Mouse (Mus musculus) adrenal gland, adult 2 months (tissue): ENCODE measurements at regions not wholly inside any gene's neighbourhood (a gene's known extent, or its start where the extent isn't known, plus 50 kb on each side); places are given as distances from the start of the nearest gene placed in this dataset.
"Not testable (repeated sequence)": the region's sequence is repeated elsewhere in the genome, so short reads cannot be mapped to it uniquely, and the experiment has no call there.

ENCODE experiments used
- DNase-seq: peaks from one replicate; pipeline ENCODE4 v3.0.0; 2021

DNA sequence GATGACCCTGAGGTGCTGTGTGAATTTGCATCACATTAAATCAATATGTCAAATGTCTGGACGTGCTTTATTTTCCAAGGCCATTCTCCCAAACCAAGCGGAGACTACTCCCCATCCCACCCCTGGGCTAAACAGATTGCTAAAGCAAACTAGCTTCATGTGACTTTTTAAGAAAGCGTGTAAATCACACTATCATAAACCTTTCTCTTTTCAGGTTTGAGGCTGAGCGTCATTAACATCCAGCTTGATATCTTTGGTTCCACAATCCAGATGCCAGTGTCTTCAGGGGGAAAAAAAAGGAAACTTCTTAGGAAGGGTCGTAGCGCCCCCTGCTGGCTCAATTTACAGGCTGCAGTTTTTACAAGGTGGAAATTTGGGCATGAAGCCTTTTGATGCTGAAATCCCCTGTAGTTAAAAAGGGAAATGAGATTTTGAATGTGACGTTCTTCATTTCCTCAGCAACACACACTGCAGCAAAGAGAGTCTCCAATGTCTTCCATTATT is 105.1 kb upstream of the Nt5e start:
- DNase-seq = peak; percentile 21

DNA sequence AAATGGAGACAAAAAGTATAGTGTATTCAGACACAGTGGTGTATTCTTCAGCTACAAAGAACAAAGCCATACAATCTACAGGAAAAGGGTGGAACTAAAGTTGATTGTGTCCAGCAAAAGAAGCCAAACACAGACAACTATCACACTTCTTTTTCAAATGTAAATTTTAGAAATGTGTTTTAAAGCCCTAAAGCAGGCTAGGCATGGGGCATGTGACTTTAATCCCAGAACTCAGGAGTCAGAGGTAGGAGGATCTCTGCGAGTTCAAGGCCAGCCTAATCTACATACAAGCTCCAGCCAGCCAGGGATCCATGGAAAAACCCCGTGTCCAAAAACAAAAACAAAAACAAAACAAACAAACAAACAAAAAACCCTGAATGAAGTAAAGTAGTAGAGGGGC is 89.9 kb upstream of the Nt5e start:
- no peak for DNase-seq

DNA sequence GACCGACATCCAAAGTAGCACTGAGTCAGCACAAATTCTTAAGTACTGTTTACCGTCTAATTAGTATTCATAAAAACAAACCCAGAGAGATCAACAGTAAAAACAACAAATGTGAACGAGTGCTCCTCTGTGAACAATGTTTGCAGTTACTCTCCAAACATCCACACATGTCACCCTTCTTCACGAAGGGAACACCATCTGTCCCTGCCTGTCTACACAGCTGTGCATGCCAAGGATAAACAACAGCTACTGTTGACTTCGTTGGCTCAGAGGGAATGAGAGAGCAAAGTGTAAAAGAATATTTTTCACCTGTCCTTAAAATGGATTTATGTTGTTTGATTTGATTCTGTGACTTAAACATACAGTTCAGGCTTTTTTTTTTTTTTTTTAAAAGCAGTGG is 88.7 kb upstream of the Nt5e start:
- DNase-seq = no peak

DNA sequence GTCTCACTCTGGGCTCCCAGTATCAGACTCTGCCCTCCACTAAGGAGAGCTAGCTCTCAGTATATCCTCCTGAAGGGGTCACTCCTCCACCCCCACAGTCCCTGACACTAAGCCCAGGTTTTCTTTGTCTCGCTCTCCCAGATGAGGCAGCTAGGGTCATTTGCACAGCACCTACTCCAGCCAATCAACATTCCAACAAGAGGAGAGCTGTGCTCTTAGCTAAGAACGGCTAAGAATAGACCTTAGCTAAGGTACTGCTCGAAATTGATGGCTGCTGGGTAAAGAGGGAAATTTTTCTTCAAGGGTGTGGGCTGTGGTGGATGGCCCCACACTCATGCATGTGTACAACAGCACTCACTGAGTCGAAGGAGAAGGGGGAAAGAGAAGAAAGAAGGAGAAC is 86.3 kb upstream of the Nt5e start:
- no peak for DNase-seq

DNA sequence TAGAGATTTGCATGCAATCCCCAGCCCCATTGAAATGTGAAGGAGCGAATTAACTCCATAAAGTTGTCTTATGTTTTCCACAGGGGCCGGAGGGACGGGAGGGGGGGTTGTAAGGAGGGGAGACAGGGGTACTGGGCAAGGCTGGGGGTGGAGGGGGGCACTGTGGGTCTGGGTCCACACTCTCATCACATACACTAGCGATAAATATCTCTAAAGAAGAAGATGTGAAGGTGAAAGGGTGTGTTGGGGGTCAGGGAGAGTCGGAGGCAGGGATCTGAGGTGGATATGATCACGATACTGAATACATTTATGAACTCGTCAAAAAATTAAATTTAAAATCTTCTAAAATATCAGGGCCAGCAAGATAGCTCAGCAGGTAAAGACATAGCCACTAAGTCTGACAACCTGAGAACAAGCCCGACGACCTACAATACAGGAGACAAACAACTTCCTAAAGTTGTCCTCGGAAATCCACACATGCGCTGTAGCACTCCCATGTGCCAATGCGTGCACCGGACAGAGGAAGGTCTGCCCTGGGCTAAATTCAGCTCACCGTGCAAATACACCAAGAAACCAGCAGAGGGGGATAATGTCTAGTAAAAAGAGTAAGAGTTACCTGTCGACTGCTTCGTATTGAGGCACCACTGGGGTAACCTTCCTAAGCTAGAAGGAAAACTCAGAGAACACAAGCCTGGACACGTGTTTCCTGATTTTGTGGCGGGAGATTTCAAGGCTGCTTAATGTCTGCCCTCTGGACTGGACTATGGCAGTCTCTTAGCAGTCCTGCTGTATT is 85.6 kb upstream of the Nt5e start:
- DNase-seq = peak; percentile 88

DNA sequence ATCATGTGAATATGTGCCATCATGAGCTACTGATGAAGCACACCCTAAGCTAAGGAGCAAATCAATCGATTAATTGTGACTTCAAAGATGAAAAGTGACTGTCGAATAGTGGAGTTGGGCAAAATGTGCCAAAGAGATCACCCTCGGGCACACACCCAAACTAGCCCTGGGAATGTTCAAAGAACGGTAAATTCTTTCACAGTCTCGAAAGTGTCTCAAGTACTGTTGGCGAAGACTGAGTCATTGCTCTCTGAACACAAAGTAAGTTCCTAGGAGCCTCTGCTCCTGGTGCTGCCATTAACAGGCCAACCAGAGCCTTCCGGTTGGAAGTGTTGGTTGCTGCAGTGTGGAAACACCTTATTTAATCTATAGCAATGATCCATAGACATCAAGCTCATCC is 84.5 kb upstream of the Nt5e start:
- DNase-seq = no peak

DNA sequence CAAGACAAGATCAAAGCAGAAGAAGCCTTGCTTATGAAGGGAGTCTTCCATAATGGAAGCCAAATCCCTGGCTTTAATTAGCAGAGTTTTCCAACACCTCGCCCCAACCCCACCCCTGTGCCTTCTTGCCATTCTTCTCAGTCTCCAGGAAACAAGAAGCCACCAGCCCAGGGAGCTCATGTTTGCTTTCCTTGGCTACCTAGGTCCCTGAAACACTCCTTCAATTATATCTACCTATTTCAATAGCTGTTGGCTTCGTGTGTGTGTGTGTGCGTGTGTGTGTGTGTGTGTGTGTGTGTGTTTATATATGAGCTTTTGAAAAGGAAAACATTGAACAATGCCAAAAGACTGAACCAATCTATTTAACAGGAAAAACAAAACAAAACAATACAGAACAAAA is 82.5 kb upstream of the Nt5e start:
- DNase-seq = no peak

DNA sequence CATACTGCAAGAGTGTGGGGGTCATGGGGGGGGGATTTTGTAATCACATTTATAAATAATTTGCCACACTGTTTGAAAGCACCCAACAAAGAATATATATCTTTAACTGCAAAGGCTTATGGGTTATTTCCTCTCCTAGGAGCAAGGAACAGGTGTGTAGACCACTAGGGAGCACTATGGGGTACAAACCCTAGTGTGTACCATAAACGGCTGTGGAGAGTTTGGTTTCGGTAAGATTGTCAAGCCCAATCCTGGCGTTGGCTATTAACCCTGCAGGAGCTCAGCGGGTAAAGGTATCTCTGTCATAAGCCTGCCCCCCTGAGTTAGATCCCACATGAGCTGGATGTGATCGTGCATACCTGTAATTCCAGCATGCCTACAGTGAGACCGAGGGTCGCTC is 71.0 kb upstream of the Nt5e start:
- no peak for DNase-seq

DNA sequence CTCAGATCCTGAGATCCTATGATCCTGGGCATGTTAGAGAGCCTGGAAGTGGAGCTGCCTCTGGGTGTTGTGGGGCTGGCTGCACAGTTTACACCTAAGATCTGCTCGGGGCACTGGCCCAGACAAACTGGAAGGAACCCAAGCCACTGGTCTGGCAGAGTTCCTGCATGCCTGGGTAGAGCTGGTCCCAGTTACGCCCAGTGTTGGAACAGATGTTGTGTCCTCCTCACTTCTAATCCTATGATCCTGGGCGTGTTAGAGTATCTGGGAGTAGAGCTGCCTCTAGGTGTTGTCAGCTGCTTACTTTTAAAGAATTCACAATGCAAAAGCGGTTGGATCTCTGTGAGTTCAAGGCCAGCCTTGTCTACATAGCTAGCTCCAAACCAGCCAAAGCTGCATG is 67.4 kb upstream of the Nt5e start:
- peak; percentile 35 for DNase-seq

DNA sequence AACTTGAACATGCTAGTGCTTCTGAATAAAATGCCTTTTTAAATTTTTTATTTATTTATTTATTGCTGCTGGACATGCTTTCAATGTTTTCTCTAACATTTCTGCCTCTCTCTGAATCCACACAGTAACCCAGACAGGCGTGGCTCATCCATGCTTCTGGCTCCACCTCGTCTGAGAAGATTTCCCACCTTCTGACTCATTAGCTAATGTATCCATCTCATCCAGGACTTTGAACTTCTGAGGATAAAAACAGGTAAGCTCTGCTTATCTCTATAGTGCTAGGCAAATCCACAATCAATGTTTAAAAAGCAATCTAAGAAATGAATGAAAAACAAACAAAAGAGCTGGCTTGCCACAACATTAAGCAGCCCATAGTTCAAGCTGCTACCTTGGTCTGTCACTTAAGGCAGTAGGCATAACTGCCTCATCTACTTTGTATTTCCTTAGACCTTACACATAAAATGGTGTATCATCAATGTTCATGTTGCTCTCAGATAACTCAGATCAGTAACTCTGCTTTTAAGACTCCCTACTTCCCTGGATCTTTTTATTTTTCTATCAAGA is 66.8 kb upstream of the Nt5e start:
- no peak for DNase-seq

DNA sequence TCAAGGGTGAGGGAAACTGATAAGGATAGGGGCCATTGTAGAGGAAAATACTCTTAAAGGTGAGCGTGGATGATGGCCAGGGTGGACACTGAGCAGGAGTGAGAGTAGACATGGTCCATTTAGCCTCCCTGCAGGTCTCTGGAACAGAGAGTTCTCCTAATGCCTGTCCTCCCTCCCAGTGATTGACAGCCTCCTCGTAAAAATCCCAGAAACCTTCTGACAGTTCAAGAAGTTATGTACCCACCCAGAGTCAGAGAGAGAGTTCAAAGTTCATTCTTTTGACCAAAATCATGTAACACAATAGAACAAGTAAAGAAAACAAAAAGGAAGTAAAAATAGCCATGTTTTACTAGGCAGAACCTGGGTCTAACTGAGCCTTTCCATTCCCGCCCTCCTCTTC is 64.5 kb upstream of the Nt5e start:
- DNase-seq = no peak

DNA sequence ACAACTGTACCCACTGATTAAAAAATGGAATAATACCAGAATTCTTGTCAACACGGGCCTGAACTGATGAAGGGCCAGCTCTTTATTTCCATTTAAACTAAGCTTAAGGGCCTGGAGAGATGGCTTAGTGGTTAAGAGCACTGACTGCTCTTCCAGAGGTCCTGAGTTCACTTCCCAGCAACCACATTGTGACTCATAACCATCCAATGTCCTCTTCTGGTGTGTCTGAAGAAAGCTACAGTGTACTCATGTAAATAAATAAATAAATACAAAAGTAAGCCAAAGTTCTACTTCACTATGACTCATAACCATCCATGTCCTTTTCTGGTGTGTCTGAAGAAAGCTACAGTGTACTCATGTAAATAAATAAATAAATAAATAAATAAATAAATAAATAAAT is 60.7 kb upstream of the Nt5e start:
- DNase-seq = not testable (repeated sequence)

DNA sequence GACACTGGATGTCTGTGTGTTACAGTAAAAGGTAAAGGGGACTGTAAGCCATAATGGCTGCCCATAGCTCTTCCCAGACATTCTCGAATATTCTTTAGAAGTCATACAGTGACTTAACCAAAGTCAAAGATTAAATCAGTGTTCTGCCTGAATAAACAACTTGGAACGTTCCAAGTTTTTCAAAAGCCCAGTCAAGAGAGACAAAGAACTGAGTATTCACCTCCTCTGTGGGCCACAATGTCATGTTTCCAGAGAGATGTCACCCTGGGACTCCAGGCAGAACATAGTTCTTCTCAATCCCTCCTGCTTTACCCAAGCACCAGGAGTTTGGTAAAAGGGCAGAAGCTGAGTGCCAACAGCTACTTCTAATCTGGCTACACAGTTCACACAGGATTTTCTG is 58.2 kb upstream of the Nt5e start:
- DNase-seq = no peak

DNA sequence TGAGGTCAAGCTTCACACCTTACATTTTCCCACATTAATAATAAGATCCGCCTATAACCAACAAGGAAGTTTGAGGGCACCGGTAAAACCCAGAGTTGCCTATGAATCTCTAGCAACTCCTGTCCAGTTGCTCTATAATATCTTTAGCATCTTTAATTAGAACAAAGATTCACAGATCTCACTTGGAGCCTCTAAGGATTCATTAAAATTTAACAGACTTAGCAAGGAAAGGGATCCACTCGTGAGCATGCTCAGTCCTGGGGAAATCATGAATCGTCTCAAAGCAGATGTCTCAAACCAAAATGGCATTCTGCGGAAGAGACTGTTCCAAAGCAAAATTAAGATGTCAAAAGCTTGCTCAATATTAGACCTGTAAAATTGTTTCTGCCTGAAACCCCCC is 57.8 kb upstream of the Nt5e start:
- no peak for DNase-seq

DNA sequence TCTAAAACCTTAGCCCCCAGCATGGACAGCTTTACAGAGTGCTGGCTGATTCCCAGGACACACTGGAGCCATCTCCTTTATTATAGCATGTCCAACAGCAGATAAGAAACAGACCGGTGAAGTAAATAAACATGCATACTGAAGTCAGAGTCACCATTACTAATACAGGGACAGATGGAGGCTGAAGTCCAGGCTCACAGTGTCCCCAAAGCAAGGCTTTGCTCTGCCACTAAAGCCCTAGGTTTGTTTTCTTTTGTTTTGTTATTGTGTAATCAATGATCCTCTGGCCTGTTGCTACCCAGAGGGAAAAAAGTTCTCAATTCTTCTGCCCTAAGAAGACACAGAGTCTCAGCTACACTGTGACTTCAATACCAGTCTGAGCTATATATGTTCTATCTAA is 56.2 kb upstream of the Nt5e start:
- no peak for DNase-seq

DNA sequence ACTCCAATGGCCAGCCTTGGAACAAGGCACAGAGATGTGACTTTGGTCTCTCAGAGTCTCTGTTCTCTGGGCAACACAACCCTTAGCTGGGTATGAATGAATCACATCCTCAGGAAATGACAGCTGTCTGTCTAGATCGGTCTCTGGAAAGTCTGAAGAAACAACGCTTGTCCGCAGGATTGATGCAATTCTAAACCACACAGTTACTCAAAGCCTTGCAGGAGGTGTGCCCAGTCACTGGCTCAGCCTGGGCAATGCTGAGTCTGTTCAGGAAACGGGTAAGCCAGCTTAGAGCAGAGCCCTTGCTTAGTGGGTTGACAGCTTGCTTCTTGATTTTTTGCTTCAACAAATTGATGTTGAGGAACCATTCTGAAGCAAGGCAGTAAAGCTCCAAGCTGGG is 53.7 kb upstream of the Nt5e start:
- DNase-seq = peak; percentile 4

DNA sequence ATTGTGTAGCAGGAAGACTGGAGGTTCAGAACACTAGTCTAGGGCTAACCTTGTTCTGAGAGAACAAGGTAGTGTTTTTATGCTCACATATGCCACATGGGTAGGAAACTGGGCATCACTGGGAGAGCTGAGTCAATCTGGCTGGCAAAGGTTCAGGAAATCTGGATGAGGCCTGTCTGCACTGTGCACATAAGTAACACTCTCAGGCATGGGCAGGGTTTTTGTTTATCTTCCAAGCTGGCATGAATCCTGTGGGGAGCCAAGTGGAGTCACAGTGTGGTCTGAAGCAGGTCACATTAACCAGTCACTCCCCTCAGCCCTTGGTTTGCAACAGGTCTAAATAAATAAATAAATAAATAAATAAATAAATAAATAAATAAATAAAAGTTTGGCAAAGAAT is 53.0 kb upstream of the Nt5e start:
- peak; percentile 53 for DNase-seq

DNA sequence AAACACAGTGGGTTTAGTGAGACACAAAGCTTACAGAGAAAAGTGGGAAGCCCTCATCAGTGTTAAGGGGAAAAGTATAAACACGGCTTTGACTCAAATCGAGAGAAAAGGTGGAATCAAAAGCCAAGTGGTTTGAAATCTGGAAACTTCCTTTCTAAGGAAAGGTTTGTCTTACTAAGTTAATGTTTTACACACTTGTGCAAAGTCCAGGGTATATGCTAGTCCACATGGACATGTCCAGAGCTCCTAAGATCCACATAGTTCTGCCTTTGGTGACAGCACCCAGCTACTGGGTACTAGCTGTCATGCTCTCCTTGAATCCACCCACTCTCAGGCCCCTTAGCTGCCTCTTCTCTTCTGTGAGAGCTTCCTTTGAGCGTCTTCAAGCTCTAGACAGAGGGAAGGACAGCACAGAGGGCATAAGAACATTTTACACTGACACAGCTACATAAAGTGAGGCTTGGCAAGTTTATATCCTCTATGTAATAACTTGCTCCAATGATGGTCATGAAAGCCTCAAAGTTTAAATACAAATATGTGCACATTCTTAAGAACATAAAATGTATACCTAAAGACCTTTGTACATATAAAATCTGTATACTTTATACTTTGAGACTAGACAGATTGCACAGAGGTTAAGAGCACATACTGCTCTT is 52.2 kb upstream of the Nt5e start:
- DNase-seq = no peak

DNA sequence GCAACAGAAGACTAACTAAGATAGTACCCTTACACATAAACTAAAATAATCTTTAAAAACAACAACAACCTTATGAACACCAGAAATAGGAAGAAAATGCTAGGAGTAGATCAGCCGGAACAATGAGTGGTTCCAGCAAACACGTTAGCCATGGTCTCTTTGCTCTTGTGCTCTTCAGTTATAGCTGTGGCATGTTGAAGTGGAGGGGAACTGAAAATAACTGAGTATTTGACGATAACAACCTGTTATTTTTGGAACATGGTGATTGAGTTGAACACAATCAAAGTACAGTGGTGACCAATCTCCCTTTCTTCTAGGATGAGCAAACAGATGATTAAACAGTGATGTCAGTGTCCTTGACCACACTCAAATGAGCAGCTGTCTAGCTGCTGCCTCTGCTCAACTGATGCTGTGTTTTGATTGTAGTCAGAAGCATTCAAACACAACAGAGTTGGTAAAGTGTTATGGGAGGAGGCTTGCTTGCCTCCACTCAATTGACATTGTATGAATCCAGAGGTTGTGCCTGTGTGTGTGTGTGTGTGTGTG is 50.9 kb upstream of the Nt5e start:
- peak; percentile 15 for DNase-seq

DNA sequence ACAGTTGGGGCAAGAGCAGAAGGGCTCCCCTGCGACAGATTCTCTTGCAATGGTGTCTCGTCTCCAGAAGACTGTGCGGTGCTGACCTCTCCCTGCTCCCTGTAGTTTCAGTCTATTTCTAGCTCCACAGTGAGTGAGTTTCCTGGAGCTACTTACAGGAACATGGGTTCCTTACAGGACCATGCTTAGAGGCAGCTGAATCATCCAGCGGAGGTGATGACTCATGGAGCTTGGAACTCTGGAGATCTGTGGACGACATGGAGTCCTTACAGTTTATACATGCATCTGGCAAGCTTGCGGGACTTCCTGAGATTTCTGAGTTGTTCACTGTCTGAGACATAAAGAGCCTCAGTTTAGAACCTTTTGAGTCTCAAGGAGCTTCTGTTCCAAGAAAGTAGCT is 50.0 kb upstream of the Nt5e start:
- peak; percentile 20 for DNase-seq
